Mouse (Mus musculus) spleen, postnatal 4 days (tissue): ENCODE measurements at regions not wholly inside any gene's neighbourhood (a gene's known extent, or its start where the extent isn't known, plus 50 kb on each side); places are given as distances from the start of the nearest gene placed in this dataset.

Source experiments
- DNase-seq, 2 experiments: peaks; one replicate each; pipeline ENCODE4 v3.0.0; 2022; ENCODE audit warnings: low spot score in 2 of 2

DNA sequence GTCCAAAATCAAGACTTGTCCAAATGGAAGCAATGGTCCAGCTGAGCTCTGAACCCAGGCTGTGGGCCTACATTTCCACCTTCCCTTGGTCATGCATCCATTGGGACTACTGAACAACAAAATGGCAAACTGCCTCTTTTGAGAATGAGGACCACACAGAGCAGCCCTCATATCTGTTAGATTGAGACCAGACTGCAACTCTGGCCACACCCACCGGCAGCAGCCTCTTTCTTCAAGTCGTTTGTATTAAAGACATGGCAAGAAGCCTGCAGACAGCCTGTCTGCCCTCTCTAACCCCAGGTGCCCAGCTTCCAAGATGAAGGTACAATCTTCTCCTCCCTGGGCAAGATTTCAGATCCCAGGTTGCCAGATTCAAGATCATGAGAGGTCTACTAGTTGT, 51.8 kb upstream of the St6galnac3 start:
- DNase-seq, result no peak

DNA sequence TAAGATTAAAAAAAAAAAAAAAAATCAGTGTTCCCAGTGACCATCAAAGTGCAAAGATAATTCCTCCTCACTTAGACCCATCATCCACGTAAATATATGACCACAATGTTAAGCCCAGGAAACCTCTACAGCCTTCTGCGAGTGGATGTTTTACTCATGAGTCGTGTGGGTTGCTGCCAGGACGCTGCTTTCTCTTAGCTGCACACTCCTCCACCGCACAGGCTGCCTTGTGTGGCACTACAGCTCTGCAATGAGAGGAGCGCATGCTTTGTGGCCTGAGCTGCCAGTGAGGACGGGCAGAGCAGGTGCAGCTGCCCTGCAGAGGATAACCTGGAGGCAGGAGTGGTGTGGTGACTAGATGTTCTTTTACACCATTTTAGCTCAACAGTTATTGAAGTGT, 53.4 kb upstream of the St6galnac3 start:
- DNase-seq, result no peak

DNA sequence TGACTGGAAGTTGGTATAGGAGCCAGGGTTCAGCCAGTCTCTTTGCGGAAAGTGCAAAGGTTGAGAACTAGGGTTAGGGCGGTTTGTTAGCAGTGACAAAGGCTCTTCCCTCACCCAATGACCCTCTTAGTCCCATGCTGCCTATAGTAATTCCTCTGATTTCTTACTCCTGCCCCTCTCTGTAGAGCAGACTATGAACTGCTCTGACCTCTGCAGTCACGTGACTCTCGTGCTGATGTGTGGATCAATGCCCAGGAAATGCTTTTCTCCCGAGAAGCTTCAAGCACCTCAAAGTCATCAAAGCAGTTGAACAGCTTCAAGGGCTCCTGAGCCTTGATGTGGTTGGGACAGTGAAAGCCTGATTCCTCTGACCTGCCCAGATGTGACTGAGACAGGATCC, 57.5 kb upstream of the St6galnac3 start:
- no peak for DNase-seq

- no peak for DNase-seq
These were observed 58.3 kb upstream of the St6galnac3 start for GRCm38 (mm10) chr3:153783294-153783741.

DNA sequence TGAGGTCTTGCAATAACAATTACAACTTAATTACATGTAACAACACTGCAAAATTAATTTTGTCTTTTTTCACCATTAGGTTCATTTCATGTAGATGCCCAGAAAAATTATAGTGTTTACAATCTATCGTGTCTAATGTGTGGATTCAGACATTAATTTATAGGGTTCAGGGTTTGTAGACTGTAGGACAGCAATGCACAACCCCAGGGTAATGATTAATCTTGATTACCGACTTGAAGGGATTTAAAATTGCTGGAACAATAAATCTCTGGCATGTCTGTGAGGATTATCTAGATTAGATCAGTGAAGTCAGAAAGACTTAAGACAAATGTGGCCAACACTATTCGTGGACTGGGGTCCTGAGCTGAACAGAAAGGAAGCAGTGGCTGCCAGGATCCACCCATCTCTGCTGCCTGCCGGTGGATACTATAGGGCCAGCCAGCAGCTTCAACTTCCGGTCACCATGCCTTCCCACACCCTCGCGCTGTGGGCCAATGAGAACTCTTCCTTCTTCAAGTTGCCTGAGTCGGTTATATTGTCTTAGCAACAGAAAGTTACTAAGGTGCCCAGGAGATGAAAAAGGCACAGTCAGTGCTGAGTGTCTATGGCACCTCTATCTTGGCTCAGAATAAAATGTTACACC, 59.1 kb upstream of the St6galnac3 start:
- DNase-seq, result no peak

GRCm38 (mm10) chr3:153790455-153790856, 53.6 kb upstream of the Asb17 start:
- no peak for DNase-seq

DNA sequence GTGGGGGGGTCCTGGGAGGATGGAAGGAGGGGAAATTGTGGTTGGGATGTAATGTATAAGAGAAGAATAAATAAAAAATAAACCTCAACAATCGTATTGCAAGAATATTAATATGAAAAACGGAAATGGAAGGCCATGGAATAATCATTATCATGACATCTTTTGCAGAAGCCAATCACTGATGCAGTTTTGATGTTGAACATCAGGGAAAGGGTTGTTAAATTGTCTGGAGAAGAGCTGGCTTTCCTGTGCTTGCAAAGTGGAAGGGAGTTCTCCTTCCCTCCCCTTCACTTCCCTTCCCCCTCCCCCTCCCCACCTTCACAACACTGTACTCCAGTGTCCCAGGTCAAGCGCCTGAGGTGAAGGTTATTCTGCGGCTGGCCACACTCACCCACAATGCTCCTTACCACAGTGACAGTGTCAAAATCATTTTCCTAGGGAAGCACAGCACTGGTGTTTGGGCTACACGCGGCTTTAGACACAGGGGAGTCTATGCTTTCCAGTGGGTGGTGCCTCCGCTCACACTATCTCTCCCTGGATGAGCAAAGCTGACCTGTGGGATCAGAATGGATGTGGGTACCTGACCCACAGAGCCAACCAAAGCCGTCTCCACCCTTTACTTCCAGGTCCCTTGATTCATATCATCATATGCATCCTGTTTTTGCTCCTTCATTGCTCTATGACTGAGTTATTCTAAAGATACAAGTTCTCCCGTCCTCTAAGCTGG, 53.0 kb upstream of the Asb17 start:
- no peak for DNase-seq

DNA sequence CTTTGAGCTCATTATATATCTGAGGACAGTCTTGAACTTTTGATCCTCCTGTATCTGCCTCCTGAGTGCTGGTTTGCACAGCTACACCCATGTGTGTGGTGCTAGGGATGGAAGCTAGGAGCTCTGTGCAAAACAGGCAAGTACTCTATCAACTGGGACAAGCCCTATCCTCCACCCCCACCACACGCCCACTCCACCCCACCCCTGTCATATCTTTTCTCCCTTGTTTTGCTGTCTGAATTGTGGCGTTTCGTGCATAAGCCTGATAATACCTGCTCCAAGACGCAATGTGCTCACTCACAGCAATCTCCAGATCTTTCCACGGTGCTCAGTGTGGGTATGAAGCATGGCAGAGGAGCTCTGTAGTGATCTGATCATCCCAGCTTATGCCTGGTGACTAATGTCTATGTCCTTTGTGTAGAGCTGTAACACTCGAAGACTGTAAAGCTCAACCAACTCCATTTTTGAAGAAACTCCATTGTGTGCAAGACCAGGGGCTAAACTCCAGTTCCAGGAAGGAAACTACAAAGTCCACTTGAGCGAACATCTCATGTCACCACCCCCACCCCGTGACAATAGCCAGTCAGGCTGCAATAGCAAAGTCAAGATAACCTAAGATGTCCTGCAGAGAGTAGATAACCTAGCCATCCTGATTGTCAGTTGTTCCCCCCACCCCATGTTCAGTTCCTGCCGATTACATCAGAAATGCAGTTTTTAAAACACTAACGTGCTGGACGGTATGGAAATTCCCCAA, 52.2 kb upstream of the Asb17 start:
- DNase-seq, result peak in 1 of 2 experiments; percentile 52

- no peak for DNase-seq
These were observed 51.7 kb upstream of the Asb17 start for GRCm38 (mm10) chr3:153792364-153792703.
